Mouse (Mus musculus): ENCODE results near the gene 1110059G10Rik. TPM values are rescaled to one million over a fixed set of nuclear protein-coding genes. Genes with fewer than 3 reads are reported as not detected.

1110059G10Rik gene
- polyA plus RNA-seq, 1 experiment from 2014 or later: 30.4 TPM

GRCm38 (mm10) chr9:122902717-122903535, 47.9 kb downstream of the 1110059G10Rik start:
- peak overlapping the region; percentile 72 for H3K4me2 ChIP-seq
- peak overlapping the region; percentile 72 for H3K9ac ChIP-seq
- H3K36me3 ChIP-seq (ENCODE audit: insufficient read depth): no peaks in the 10 kb centered on the region
- TF ChIP-seq CTCF (IDR thresholded peaks at IDR 0.05; ENCODE audit: low read depth): no peak
- DNase-seq (peak; percentile 86), ATAC-seq (ENCODE audit: insufficient read depth) (peak; percentile 100)
- no peak overlapping the region for H3K27ac ChIP-seq (ENCODE audit: low read depth)
- H3K9me3 ChIP-seq (ENCODE audit: low read depth, low read length): no peaks in the 10 kb centered on the region
- H3K4me1 ChIP-seq (ENCODE audit: insufficient read depth): no peaks in the 10 kb centered on the region
- H3K4me3 ChIP-seq (ENCODE audit: low read depth, low read length): peak overlapping the region; percentile 55
- no peaks in the 10 kb centered on the region for H3K27me3 ChIP-seq (ENCODE audit: insufficient read depth, low read length)
- WGBS: 17% methylated on average over 32 of the region's 32 CpGs

- no peak for DNase-seq
- WGBS: 89% methylated on average over 2 of the region's 2 CpGs
- no peak overlapping the region for H3K4me3 ChIP-seq (ENCODE audit: low read depth, low read length)
- no peak overlapping the region for H3K27ac ChIP-seq (ENCODE audit: low read depth)
- no peaks in the 10 kb centered on the region for H3K27me3 ChIP-seq (ENCODE audit: insufficient read depth, low read length)
- H3K36me3 ChIP-seq (ENCODE audit: insufficient read depth): no peaks in the 10 kb centered on the region
- ATAC-seq (ENCODE audit: insufficient read depth): no peak
- TF ChIP-seq CTCF (IDR thresholded peaks at IDR 0.05; ENCODE audit: low read depth): no peak
- H3K4me1 ChIP-seq (ENCODE audit: insufficient read depth): no peaks in the 10 kb centered on the region
- H3K4me2 ChIP-seq: no peak overlapping the region
- H3K9ac ChIP-seq: no peak overlapping the region
- peaks cover under 1% of the 10 kb centered on the region; the same call in 1 of the 2 replicates for H3K9me3 ChIP-seq (ENCODE audit: low read depth, low read length)
These were observed 49.8 kb downstream of the 1110059G10Rik start for GRCm38 (mm10) chr9:122901047-122901446.

Other genes starting within 250 kb of the 1110059G10Rik start
- gene Topaz1, start 203.7 kb downstream of the 1110059G10Rik start, polyA plus RNA-seq (2014; fragmentation: Nextera tagmentation; extraction: Ambion mirVana): 0.09 TPM in 1 of 2 replicates, not detected in the other
- 5.7 and 6.6 TPM in 2 replicates for gene Tcaim, start 145.5 kb downstream of the 1110059G10Rik start, polyA plus RNA-seq (2014; fragmentation: Nextera tagmentation; extraction: Ambion mirVana)
- 0.75 and 0.78 TPM in 2 replicates for gene Gm35549, start 107.0 kb downstream of the 1110059G10Rik start, polyA plus RNA-seq (2014; fragmentation: Nextera tagmentation; extraction: Ambion mirVana)
- 70.9 and 71.0 TPM in 2 replicates for gene Zfp445, start 85.0 kb downstream of the 1110059G10Rik start, polyA plus RNA-seq (2014; fragmentation: Nextera tagmentation; extraction: Ambion mirVana)
- gene Zkscan7, start 65.3 kb downstream of the 1110059G10Rik start, polyA plus RNA-seq (2014; fragmentation: Nextera tagmentation; extraction: Ambion mirVana): 2.5 and 3.0 TPM in 2 replicates
- gene Zfp105, start 27.9 kb downstream of the 1110059G10Rik start, polyA plus RNA-seq (2014; fragmentation: Nextera tagmentation; extraction: Ambion mirVana): 22.7 and 24.8 TPM in 2 replicates
- gene Kif15, start within 50 bp of the 1110059G10Rik start, polyA plus RNA-seq (2014; fragmentation: Nextera tagmentation; extraction: Ambion mirVana): 80.5 and 82.9 TPM in 2 replicates
- 15.4 and 16.8 TPM in 2 replicates for gene Tmem42, start 70.3 kb upstream of the 1110059G10Rik start, polyA plus RNA-seq (2014; fragmentation: Nextera tagmentation; extraction: Ambion mirVana)
- 0.20 and 0.34 TPM in 2 replicates for gene Tgm4, start 83.7 kb upstream of the 1110059G10Rik start, polyA plus RNA-seq (2014; fragmentation: Nextera tagmentation; extraction: Ambion mirVana)
- gene Zdhhc3, start 162.2 kb upstream of the 1110059G10Rik start, polyA plus RNA-seq (2014; fragmentation: Nextera tagmentation; extraction: Ambion mirVana): 57.4 and 59.1 TPM in 2 replicates
- gene Exosc7, start 162.2 kb upstream of the 1110059G10Rik start, polyA plus RNA-seq (2014; fragmentation: Nextera tagmentation; extraction: Ambion mirVana): 123 and 132 TPM in 2 replicates
- not detected in 2 replicates for gene Clec3b, start 199.9 kb upstream of the 1110059G10Rik start, polyA plus RNA-seq (2014; fragmentation: Nextera tagmentation; extraction: Ambion mirVana)